Mouse (Mus musculus): Measurements from ENCODE around the gene Mta3. TPM values are rescaled to one million over a fixed set of nuclear protein-coding genes. Genes with fewer than 3 reads are reported as not detected.
A peak's percentile ranks its signal among the peaks of the same experiment; 100 is the strongest.

Gene Mta3
- polyA plus RNA-seq (2015; fragmentation: Nextera tagmentation; extraction: Ambion mirVana): 43.8 and 48.4 TPM in 2 replicates

DNA sequence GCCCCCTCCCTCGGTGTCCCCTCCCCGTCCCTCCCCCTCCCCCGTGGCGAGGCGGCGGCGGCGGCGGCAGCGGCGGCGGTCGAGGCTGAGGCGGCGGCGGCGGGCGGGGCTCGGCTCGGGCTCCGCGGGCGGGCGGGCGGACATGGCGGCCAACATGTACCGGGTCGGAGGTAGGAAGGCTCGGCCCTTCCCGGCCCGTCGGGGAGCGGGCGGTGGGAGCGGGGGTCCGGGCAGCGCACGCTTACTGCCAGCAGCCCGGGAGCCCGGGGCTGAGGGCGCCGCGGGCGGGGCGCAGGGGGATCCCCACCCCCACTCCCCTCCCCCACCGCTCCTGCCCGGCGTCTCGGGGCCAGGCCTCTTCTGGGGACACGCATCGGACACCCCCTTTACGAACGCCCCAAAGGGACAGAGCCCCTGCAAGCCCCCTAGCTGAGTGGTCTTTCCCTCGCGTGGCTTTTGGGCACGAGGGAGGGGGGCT is at the start of gene Mta3:
Gene Mta3 (plus strand): TSS at position 48 of the 478 bp plus-strand sequence.
- Histone ChIP-seq H3K27ac (peak within 1 kb of the TSS; percentile 96), H3K4me2 (peak within 1 kb of the TSS; percentile 88), H3K27me3 (replicated peaks) (no peaks in the 10 kb centered on the region), H3K4me3 (replicated peaks) (peak within 1 kb of the TSS; percentile 64), H3K36me3 (0 out of 2 replicates have a peak, but pooled peaks cover 3% of the 10 kb centered on the region), H3K9ac (peak within 1 kb of the TSS; percentile 94), H3K4me1 (0 out of 2 replicates have a peak, but pooled peaks cover 9% of the 10 kb centered on the region), H3K9me3 (no peaks in the 10 kb centered on the region)
- WGBS: 0% methylated on average over 31 of the region's 56 CpGs
- peak; percentile 39 for ATAC-seq (ENCODE audit: insufficient read depth, low FRiP score, low read depth)

- Histone ChIP-seq H3K4me3 (replicated peaks) (no peak overlapping the region), H3K4me1 (no peaks in the 10 kb centered on the region), H3K4me2 (no peak overlapping the region), H3K27ac (no peak overlapping the region), H3K36me3 (no peaks in the 10 kb centered on the region), H3K27me3 (replicated peaks) (no peaks in the 10 kb centered on the region), H3K9me3 (no peaks in the 10 kb centered on the region), H3K9ac (no peak overlapping the region)
- WGBS: 87% methylated on average over 9 of the region's 9 CpGs
- no peak for ATAC-seq (ENCODE audit: insufficient read depth, low FRiP score, low read depth)
Measured at GRCm38 (mm10) chr17:83657375-83657774, 48.6 kb upstream of the Mta3 start.

DNA sequence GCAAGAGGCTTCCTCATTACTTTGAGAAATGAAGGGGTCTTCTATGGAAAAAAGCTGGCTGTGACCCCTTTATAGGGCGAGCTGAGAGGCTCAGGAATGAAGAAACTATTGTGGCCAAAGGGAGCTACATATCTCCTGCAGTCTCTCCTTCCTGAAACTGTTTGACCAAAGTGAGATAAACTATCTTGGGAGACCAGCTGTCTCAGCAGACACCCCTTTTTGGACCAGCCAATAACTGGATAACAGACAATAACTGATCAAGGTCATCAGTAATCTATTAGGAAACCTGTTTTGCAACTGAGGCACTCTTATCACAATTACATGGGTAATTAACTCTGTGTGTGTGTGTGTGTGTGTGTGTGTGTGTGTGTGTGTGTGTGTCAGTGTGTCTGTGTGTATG is 47.0 kb upstream of the Mta3 start:
- Histone ChIP-seq H3K4me2 (no peak overlapping the region), H3K4me1 (no peaks in the 10 kb centered on the region), H3K9ac (no peak overlapping the region), H3K9me3 (no peaks in the 10 kb centered on the region), H3K36me3 (no peaks in the 10 kb centered on the region), H3K27ac (no peak overlapping the region), H3K4me3 (replicated peaks) (no peak overlapping the region), H3K27me3 (replicated peaks) (no peaks in the 10 kb centered on the region)
- peak; percentile 88 for ATAC-seq (ENCODE audit: insufficient read depth, low FRiP score, low read depth)
- 63% methylated on average over 1 of the region's 1 CpGs for WGBS

DNA sequence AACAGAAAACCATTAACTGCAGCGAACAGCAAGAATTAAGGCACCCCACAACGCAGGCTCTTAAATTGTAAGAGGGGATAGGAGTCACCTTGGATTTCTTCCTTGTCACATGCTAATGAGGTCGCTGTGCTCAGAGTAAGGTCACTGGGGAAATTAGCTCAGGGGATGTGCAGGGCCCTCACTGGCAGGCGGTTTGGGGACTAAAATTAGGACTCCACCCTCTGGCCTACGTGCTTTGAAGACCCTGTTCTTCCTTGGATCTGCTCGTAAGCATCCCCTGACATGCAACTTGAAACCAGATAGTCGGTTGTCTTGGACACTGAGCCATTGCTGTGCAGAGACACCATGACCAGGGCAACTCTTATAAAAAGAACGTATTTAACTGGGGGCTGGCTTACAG is 41.2 kb upstream of the Mta3 start:
- no peak overlapping the region for H3K4me3 ChIP-seq (replicated peaks)
- H3K4me1 ChIP-seq: no peaks in the 10 kb centered on the region
- H3K9ac ChIP-seq: no peak overlapping the region
- no peak overlapping the region for H3K4me2 ChIP-seq
- ATAC-seq (ENCODE audit: insufficient read depth, low FRiP score, low read depth): no peak
- WGBS: 57% methylated on average over 8 of the region's 8 CpGs
- no peaks in the 10 kb centered on the region for H3K27me3 ChIP-seq (replicated peaks)
- no peak overlapping the region for H3K27ac ChIP-seq
- no peaks in the 10 kb centered on the region for H3K9me3 ChIP-seq
- H3K36me3 ChIP-seq: no peaks in the 10 kb centered on the region

GRCm38 (mm10) chr17:83666597-83667287 is 39.2 kb upstream of the Mta3 start:
- Histone ChIP-seq H3K36me3 (no peaks in the 10 kb centered on the region), H3K9me3 (no peaks in the 10 kb centered on the region), H3K4me3 (replicated peaks) (no peak overlapping the region), H3K27me3 (replicated peaks) (no peaks in the 10 kb centered on the region), H3K9ac (no peak overlapping the region), H3K4me2 (no peak overlapping the region), H3K27ac (no peak overlapping the region), H3K4me1 (no peaks in the 10 kb centered on the region)
- no peak for ATAC-seq (ENCODE audit: insufficient read depth, low FRiP score, low read depth)
- WGBS: 58% methylated on average over 13 of the region's 13 CpGs

DNA sequence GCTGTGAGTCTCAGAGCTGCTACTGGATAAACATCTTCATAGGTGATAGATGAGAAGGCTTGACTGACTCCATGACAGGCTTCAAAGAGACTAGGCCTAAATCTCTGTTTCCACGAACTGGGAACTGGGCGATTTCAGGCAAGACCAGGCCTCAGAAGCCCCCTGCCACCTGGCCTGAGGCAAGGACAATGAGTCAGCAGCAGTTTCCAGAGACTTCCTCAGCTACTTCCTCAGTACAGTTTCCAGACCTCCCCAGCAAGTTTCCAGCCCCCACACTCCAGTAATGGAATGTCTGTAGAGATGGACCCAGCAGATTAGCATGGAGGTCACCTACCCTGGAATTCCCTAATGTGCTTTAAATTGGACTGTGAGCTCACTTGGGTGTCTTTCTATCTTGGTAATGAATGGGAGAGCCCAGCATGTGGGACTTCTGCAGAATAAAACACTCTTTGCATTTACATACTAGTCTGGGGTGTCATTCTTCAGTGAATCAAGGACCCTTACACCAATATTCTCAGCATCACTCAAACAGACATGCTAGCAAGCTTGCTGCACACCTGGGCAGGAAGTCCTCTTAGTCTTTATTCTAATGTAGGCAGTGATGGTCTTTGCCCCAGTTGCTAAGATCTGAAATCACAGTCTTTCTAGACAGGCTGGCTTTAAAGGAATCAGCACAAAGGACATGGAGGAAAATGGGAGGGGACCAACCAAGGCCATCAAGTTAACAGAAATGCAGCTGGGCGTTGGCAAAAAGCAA is 37.9 kb upstream of the Mta3 start:
- Histone ChIP-seq H3K4me3 (replicated peaks) (no peak overlapping the region), H3K27ac (no peak overlapping the region), H3K9me3 (no peaks in the 10 kb centered on the region), H3K27me3 (replicated peaks) (no peaks in the 10 kb centered on the region), H3K4me2 (no peak overlapping the region), H3K36me3 (no peaks in the 10 kb centered on the region), H3K4me1 (no peaks in the 10 kb centered on the region), H3K9ac (no peak overlapping the region)
- WGBS: 78% methylated on average over 3 of the region's 3 CpGs
- no peak for ATAC-seq (ENCODE audit: insufficient read depth, low FRiP score, low read depth)

- Histone ChIP-seq H3K4me3 (replicated peaks) (no peak overlapping the region), H3K36me3 (no peaks in the 10 kb centered on the region), H3K27ac (no peak overlapping the region), H3K4me1 (no peaks in the 10 kb centered on the region), H3K9ac (no peak overlapping the region), H3K27me3 (replicated peaks) (no peaks in the 10 kb centered on the region), H3K9me3 (no peaks in the 10 kb centered on the region), H3K4me2 (no peak overlapping the region)
- no peak for ATAC-seq (ENCODE audit: insufficient read depth, low FRiP score, low read depth)
- WGBS: 80% methylated on average over 4 of the region's 4 CpGs
Measured at GRCm38 (mm10) chr17:83672685-83673084, 33.3 kb upstream of the Mta3 start.

DNA sequence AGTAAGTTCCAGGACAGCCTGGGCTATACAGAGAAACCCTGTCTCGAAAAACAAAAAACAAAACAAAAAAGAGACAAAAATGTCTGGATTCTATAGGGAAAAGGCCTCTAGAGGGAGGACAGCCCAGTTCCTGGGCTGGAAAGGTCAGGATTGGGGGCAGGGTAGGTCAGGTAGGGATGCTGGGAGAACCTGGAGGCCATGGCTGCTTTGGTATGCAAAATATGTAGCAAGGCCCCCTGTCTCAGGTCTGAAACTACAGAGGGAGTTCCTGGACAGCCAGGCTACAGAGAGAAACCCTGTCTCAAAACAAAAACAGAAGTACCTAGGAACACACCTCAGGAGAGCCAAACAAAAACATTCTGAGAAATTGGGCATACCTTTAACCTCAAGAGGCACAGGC is 28.6 kb upstream of the Mta3 start:
- Histone ChIP-seq H3K36me3 (no peaks in the 10 kb centered on the region), H3K9ac (no peak overlapping the region), H3K27ac (no peak overlapping the region), H3K4me2 (no peak overlapping the region), H3K4me3 (replicated peaks) (no peak overlapping the region), H3K27me3 (replicated peaks) (no peaks in the 10 kb centered on the region), H3K4me1 (no peaks in the 10 kb centered on the region), H3K9me3 (no peaks in the 10 kb centered on the region)
- 85% methylated on average over 1 of the region's 1 CpGs for WGBS
- ATAC-seq (ENCODE audit: insufficient read depth, low FRiP score, low read depth): no peak

DNA sequence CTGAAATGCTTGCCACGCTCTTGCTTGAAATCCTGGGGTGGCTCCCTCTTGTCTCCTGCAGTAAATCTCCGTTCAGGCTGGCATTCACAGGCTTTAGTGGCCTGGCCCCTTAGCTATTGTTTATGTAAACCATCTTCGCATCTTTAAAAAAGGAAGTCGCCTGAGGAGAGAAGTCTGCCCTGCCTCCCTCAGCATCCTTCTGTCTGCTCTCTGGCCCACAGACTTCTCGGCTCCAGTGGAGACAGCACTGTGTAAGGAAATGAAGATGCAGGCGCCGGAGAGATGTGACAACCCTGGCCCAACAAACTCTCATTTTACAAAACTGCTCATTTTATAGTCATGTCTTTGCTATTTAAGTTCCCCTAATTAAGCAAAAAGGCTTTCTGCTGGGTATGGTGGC is 24.0 kb upstream of the Mta3 start:
- Histone ChIP-seq H3K9me3 (no peaks in the 10 kb centered on the region), H3K4me2 (no peak overlapping the region), H3K36me3 (no peaks in the 10 kb centered on the region), H3K4me3 (replicated peaks) (no peak overlapping the region), H3K4me1 (no peaks in the 10 kb centered on the region), H3K9ac (no peak overlapping the region), H3K27me3 (replicated peaks) (no peaks in the 10 kb centered on the region), H3K27ac (no peak overlapping the region)
- WGBS: 53% methylated on average over 7 of the region's 7 CpGs
- ATAC-seq (ENCODE audit: insufficient read depth, low FRiP score, low read depth): no peak

- Histone ChIP-seq H3K27ac (no peak overlapping the region), H3K36me3 (no peaks in the 10 kb centered on the region), H3K4me1 (no peaks in the 10 kb centered on the region), H3K9me3 (no peaks in the 10 kb centered on the region), H3K4me3 (replicated peaks) (no peak overlapping the region), H3K27me3 (replicated peaks) (no peaks in the 10 kb centered on the region), H3K4me2 (no peak overlapping the region), H3K9ac (no peak overlapping the region)
- WGBS: 81% methylated on average over 7 of the region's 7 CpGs
- ATAC-seq (ENCODE audit: insufficient read depth, low FRiP score, low read depth): no peak; the same call in 1 of the 2 replicates
Measured at GRCm38 (mm10) chr17:83684475-83684874, 21.5 kb upstream of the Mta3 start.

DNA sequence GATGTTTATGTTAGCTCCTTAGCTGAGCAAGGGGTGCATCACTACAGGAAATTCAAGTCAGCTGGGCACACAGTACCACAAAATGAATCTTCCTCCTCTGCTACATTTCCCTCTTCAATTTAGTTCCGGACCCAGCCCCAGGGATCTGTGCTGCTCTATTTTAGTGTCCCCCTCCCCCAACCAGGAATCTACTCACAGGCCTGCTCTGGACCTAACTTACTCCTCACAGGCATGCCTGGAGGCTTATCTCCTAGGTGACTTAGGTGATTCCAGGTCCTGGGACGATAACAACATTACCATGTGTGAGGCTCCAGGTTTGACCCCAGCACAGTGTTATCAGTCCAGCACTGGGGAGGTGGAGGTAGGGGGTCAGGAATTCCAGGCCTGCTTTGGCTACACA is 15.5 kb upstream of the Mta3 start:
- Histone ChIP-seq H3K4me3 (replicated peaks) (no peak overlapping the region), H3K9ac (no peak overlapping the region), H3K4me2 (no peak overlapping the region), H3K36me3 (no peaks in the 10 kb centered on the region), H3K27ac (no peak overlapping the region), H3K4me1 (no peaks in the 10 kb centered on the region), H3K27me3 (replicated peaks) (no peaks in the 10 kb centered on the region), H3K9me3 (no peaks in the 10 kb centered on the region)
- no peak for ATAC-seq (ENCODE audit: insufficient read depth, low FRiP score, low read depth)
- 47% methylated on average over 2 of the region's 2 CpGs for WGBS

GRCm38 (mm10) chr17:83691379-83691778 is 14.6 kb upstream of the Mta3 start:
- Histone ChIP-seq H3K27ac (no peak overlapping the region), H3K36me3 (no peaks in the 10 kb centered on the region), H3K27me3 (replicated peaks) (no peaks in the 10 kb centered on the region), H3K9me3 (no peaks in the 10 kb centered on the region), H3K4me2 (no peak overlapping the region), H3K4me3 (replicated peaks) (no peak overlapping the region), H3K4me1 (no peaks in the 10 kb centered on the region), H3K9ac (no peak overlapping the region)
- WGBS: 53% methylated on average over 4 of the region's 4 CpGs
- ATAC-seq (ENCODE audit: insufficient read depth, low FRiP score, low read depth): no peak

Data from stomach, embryonic 15.5 days (tissue).